Mouse (Mus musculus) 416B (cell line): Measurements from ENCODE around the gene Sccpdh.
"Not testable (repeated sequence)": the region's sequence is repeated elsewhere in the genome, so short reads cannot be mapped to it uniquely, and the experiment has no call there.

ENCODE experiments used
- DNase-seq: peaks from one replicate; pipeline ENCODE4 v3.0.0; 2011; ENCODE audit warnings: low read depth

Sccpdh gene

DNA sequence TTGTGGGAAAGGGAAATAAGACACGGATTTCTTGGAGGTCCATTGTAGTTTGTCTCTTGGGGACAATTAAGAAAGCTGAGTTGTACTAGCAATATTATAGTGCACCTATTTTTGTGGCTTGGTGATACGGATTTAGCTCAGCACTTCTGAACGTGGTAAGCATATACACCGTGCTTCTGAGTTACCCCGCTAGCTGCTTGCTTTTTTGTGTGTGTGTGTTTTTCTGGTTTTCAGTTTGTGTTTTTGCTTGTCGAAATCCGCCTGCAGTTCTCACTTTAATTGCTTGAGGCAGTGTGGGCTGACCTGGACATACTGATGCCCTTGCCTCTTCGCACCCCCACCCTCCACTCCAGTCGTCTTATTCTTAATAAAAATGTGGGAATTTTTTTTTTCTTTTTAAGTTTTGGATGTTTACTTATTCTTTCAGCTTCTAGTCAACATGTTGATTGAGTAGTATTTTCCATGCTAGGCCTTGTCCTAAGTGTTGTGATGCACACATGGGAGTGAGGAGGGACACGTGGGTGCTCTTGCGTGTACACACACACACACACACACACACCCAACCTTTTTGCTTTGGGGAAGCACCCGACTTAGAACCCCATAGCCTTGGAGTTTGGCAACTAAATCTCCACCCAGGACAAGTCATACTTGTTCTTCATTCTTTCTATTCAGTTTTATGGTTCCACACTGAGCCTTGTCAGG, 977 bp downstream of the Sccpdh start:
- peak; percentile 67 for DNase-seq

DNA sequence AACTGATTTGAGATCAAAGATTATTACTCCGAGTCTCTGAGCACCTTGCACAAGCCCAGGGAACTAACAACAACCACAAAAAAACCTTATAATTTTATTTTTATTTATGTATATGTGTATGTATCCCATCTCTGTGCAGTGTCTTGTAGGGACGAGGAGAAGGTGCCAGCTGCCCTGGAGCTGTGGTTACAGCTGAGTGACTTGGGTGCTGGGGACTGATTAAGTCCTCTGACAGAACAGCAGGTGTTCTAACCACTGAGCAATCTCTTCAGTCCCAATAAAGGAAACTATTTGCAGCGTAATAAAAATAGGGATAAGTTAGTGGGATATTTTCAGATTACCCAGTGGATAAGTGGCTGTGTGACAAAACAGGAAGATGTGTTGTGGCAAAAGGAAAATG, 6.3 kb downstream of the Sccpdh start:
- DNase-seq: no peak

DNA sequence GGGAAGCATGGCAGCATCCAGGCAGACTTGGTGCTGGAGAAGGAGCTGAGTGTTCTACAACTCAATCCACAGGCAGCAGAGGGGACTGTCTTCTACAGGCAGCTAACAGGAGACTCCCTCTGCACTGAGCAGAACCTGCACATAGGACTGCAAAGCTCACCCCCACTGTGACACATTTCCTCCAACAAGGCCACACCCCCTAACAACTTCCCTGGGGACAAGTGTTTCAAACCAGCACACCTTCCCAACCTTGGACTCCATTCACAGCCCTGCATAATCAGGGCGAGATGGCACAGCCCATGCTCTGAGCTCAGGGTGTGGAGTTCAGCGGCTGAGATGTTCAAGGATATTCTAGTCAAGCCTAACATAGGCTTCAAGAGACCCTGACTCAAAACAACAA, 9.0 kb downstream of the Sccpdh start:
- peak; percentile 22 for DNase-seq

DNA sequence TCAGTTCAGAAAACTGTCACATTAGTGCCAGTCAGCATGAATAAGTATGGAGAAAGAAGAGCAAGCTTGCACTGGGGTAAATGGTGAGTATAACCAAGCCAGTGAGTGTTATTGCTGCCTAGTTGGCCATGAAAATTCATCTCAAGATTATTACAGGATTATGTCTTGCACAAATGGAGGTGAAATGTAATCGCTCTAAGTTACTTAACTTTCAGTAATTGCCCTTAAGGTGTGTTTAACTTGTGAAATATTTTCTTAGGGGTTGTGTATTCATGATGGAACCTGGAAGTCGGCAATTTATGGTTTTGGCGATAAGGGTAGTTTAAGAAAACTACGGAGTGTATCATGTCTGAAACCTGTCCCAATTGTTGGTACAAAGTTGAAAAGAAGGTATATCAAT, 11.3 kb downstream of the Sccpdh start:
- DNase-seq: no peak

DNA sequence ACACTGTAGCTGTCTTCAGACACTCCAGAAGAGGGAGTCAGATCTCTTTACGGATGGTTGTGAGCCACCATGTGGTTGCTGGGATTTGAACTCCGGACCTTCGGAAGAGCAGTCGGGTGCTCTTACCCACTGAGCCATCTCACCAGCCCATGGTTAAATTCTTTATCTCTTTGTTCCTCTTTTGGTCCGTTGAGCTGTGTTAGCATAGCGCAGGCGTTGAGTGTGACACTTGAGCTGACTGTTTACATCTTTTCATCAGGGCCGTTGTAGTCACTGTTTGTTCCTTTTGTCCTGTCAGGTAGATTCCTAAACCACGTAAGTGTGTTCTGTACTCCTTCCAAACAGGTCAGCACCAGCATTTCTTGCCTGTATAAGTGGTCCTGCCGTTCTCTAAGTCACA, 14.7 kb downstream of the Sccpdh start:
- not testable (repeated sequence) for DNase-seq

DNA sequence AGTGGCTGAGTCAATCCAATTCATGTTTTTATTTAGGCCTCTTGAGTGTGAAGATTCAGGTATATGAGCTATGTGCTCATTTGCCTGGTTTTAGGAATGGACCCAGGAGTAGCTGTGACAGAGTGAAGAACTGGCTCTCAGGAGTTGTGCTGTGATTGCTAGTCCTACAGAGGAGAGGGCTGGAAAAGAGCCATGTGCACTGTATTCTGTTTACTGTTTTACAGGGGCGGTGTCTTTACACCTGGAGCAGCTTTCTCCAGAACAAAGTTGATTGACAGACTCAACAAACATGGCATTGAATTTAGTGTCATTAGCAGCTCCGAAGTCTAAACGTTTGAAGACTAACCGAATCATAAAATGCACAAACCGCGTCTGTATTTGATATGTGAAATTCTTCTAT, 18.3 kb downstream of the Sccpdh start:
- DNase-seq: no peak

DNA sequence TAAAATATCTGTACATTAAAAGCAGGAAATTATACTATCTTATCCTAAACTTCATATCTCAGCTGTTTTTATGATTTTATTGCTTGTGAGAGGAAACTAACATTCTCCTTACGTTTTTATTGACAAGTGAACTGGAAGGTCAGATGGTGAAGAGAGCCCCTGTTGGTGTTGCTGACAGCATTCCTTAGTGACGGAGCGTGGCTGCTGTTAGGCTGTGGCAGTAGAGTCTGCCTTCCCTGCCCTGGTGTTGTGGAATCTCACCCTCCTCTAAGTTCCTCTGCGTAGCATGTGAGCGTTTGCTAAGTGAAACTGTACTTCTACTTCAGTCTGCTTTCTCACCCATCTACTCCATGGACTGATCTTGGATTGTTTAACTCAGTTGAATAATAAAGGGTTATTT, 18.8 kb downstream of the Sccpdh start:
- no peak for DNase-seq

DNA sequence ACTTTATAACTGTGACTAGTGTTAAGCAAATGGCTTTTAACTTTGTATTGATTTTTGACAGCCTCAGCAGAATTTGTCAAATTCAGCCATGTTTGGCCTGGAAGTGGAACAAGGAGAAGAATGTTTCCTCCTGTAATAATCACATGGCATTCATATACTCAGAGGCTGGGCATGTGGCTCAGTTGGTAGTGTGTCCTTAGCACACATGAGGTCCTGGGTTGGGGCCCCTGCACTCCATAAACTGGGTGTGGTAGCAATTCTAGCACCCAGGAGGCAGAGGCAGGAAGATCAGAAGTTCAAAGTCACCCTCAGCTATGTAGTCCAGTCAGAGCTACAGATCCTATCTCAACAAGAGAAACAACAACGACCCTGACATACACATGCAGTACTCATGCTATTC, 19.3 kb downstream of the Sccpdh start:
- no peak for DNase-seq

DNA sequence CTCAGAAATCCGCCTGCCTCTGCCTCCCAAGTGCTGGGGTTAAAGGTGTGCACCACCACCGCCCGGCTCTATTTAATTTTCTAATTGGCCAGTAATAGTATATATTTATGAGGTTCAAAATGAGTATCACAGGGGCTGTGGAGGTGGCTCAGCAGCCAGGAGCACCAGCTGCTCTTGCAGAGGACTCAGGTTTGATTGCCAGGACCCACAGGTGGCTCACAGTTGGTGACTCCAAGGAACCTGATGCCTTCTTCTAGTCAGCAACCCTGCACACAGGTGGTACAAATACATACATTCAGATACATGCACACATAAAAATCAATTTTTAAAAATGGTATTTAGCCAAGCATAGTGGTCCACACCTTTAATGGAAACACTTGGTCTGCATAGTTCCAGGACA, 20.0 kb downstream of the Sccpdh start:
- DNase-seq: no peak

DNA sequence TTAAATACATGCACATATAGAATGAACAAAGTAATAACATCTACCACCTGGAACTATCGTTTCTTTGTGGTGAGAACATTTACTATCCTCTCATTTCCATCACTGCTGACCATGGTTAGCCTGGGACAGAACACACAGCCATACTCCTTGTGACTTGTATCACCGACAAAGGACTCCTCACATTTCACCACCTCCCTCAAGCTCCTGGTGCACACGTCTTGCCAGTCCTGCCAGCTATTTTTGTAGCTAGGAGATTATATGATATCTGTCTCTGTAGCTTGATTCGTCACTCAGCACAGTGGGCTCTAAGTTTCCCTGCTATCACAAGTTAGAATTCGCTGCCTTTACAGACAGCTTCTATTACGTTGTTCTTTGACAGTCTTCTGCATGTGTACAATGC, 20.4 kb downstream of the Sccpdh start:
- DNase-seq: no peak

DNA sequence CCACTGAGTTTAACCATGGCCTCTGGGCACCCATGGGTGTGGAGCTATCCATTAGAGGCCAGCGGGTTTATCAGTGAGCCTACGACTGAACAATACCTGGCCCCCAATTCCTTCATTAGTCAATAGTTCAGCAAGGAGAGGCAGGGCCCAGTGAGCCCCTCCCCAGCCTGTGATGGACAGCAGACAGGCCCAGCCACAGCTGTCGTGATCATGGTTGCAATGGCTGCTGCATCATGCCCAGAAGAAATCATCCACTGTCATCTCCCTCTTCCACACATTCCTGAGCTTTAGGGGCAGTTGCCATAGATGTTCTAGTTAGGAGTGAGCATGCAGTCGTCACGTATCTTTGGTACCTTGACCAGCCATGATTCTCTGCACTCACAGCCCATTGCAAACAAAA, 20.9 kb downstream of the Sccpdh start:
- DNase-seq: no peak

DNA sequence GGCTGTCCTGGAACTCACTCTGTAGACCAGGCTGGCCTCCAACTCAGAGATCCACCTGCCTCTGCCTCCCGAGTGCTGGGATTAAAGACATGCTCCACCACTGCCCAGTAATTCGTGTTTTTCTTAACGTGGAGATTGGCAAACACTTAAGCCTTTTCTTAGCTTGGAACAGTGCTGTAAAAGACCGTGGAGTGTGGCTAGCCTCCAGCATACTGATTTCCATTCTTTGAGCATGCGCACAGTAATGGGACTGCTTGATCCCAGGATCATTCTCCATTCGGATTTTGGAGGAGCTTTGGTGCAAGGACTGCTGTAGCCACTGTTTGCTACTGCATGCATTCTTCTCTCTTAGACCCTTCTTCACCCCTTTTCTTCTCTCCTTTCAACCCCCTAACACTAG, 21.5 kb downstream of the Sccpdh start:
- no peak for DNase-seq

DNA sequence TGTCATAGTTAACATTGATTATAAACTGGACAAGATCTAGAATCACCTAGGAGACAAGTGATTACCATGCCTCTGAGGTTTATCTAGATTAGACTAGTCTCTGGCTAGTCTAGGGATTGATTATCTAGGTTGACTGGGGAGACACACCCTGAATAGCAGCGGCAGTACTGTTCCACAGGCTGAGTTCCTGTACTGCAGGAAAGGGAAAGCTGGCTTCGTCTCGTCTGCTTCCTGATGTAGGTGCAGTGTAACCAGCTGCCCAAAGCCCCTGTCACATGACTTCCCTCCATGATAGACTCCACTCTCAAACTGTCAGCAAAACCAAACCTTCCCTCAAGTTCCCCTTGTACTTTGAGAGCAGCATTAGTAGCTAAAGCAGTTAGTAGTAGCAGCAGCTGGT, 36.1 kb downstream of the Sccpdh start:
- DNase-seq: peak; percentile 54

DNA sequence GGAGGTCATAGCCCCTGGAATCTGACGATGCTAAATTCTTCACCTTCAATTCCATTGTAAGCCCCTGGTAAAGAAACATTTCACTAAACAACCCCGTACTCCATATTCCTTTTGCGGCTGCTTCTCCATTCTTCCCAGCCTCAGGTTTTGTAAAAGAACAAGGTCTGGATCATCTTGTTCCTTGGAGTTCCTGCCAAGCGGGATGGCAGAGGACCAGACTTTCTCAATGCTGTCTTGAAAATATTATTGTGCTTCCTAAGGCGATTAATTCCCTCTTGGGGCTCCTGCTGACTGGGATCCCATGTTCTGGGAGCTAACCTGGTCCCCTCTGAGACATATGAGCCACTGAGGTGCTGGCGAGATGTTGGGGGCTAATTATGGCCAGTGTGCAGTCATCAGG, 37.1 kb downstream of the Sccpdh start:
- DNase-seq: no peak

DNA sequence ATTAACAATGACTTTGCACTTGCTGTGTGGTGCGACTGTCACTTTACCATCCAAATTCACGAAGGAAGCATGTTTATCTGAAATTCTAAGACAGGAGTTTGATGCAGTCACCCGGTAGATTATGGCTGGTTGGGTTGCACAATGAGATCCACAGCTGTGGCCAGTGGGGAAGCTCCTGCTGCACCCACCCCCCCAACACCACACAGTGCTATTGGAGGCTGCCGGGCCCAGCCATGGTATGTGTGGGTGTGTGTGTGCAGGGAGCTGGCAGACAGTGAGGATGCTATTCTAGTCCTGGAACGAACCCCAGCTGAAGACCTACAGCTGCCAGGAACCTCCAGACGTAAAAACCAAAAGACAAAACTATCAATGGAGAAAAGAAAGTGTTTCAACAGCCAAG, 41.4 kb downstream of the Sccpdh start:
- no peak for DNase-seq

DNA sequence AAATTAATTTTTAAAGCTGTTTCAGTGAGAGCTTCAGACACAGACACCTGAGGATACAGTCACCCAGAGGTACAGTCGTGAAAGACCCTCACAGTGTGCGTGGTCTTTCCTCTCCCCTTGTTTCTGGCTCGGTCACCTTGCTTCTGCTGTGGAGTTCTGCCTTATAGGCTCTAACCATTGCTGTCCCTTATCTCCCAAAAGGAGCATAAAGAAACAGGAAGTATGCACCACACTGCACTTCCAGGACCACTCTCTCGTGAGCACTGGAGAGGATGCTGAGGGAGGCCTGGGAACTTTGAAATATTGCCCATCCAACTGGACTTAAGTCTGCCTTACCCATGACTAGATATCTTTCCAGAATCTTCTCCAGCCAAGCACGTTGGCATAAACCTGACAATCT, 42.7 kb downstream of the Sccpdh start:
- DNase-seq: no peak

DNA sequence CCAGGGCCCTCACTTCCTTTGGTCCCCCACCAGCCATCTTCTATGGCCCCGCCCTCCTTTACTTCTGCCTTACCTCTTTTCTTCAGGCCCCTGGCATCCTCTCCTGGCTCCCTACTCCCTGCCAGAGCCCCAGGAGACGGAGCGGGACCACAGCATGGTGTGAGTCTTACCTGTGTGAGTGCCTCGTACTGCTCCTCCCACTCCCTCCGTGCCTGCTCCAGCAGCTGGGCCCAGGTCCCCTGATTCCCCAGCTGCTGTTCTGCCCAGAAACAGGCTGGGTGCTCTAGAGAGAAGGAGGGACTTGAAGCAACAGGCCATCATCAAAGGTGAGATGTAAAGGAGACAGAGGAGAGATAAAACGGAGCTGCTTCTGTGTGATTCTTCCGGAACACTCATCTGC, 44.6 kb downstream of the Sccpdh start:
- DNase-seq: no peak

DNA sequence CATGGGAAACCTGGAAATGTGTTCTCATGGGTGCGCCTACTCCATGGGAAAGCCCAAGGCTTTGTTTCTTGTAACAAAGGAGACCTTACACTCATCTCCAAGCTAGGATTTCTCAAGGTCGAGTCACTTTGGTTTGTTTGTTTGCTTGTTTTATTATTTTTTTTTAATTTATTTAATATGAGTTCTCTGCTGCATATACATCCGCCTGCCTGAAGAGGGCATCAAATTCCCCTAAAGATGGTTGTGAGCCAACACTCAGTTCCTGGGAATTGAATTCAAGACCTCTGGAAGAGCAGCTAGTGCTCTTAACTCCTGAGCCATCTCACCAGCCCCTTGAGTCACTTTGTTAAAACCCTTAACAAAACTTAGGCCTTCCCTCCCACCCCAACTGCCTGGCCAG, 45.4 kb downstream of the Sccpdh start:
- no peak for DNase-seq

DNA sequence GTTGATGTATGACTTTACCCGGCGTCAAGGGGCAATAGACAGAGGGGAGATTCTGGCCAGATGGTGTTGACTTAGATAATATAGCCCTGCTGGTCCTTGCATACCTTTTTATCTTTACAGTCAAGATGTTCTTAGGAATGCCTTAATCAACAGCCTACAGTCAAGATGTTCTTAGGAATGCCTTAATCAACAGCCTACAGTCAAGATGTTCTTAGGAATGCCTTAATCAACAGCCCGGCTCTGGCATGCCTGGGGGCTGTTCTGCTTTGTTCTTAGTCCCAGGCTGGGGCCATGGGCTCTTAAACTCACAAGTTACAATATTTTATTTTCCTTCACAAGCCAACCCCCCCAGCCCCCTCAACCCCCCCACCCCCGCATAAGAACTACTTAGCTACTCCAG, 47.3 kb downstream of the Sccpdh start:
- not testable (repeated sequence) for DNase-seq

DNA sequence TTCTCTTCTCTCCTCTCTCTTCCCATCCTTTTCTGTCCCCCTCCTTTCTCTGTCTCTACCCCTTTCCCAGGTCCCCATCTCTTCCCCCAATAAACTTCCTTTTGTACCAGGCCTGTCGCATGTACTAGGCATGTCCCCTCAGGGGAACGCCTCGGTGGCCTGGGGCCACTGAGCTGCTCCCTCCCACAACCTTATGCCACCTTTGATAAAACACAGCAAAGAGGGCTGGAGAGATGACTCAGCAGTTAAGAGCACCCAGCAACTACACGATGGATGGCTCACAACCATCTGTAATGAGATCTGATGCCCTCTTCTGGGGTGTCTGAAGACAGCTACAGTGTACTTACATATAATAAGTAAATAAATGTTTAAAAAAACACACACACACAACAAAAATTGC, 47.8 kb downstream of the Sccpdh start:
- DNase-seq: peak; percentile 66

DNA sequence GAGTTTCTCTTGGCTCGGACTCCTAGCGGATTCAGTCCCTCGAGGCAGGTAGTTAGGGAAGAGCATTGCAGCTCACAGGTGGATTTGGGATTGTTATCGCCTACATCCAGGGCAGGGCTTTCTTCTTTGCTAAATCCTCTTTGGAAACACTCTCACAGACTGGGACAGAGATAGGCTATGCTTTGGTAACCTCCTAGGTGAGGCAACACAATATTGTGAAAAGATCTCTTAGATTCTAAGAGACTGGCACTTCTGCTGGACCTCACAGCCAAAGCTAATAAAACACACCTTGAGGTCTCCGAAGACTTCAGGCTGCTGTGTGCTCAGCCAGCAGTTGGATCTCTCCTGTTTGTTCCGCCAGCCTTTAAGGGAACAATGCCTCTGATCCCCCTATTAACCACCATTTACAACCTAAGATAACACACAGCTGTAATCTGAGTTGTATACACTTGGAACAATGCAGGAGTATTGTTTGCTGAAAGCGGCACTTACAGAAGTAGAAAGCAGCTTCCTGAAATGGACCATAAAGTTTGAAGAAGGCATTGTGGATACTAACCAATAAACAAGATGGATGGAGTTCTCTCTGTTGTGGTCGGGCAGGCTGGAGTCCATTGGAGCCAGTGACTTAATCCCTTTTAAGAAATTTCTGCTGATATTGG, 54.9 kb downstream of the Sccpdh start:
- no peak for DNase-seq

DNA sequence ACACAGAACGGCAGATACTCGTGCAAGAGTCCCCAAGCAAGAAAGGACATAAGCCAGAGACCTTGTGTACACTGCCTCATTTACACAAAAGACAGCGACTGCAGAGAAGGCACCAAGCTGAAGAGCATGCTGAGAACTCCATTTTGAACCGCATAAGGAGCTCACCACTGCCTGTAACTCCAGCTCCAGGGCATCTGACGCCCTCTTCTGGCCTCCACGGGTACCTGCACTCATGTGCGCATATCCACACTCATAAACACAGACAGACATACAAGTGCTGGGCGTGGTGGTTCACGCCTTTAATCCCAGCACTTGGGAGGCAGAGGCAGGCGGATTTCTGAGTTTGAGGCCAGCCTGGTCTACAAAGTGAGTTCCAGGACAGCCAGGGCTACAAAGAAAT, 60.7 kb downstream of the Sccpdh start:
- DNase-seq: no peak

DNA sequence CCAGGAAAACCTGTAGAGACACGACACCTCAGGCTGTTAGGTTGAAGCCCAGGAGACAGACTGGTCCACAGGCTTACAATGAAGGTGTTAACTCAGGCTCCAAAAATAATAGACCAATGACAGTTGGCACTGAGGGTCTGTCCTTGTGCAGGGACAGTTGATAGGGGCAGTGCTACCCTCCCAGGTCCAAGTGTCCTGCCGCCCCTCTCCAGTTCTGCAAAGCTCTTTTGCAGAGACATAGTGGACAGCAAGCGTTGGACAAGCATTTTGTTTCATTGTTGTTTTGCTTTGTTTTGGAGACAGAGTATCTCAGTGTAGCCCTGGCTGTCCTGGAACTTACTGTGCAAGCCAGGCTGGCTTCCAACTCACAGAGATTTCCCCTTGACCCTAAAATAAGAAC, 63.4 kb downstream of the Sccpdh start:
- no peak for DNase-seq
